Mouse (Mus musculus): ENCODE measurements around the gene Spns3. TPM values are rescaled to one million over a fixed set of nuclear protein-coding genes. Genes with fewer than 3 reads are reported as not detected.

The Spns3 gene
- polyA plus RNA-seq, 1 experiment, result 0.15 TPM

DNA sequence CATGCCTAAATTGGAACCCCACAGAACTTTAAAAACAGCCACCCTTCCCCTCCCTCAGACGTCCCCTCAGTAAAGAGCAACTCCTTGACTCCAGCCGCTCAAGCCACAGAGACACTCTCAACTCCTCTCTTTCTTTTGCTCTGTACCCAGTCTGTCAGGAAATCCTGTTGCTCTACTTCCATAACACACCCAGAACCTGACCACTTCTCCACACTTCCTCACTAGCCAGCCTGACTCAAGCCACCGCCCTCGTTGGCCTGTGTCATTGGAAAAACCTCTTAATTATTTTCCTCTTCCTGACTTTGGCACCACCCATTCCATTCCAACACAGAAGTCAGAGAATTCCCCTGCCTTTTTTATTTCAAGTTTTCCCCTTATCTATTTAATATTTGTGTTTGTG lies 31.1 kb downstream of the Spns3 start:
- Histone ChIP-seq H3K36me3 (ENCODE audit: control insufficient read depth, insufficient read depth, low read length, poor library complexity, severe bottlenecking) (no peaks in the 10 kb centered on the region), H3K4me1 (ENCODE audit: control insufficient read depth, insufficient read depth, low read length) (no peaks in the 10 kb centered on the region), H3K27me3 (ENCODE audit: control insufficient read depth, insufficient read depth, low read length, poor library complexity, severe bottlenecking) (no peaks in the 10 kb centered on the region), H3K9ac (ENCODE audit: low read depth, poor library complexity, severe bottlenecking) (no peak overlapping the region), H3K9me3 (replicated peaks; ENCODE audit: control insufficient read depth, insufficient read depth, low read length, poor library complexity, severe bottlenecking) (no peaks in the 10 kb centered on the region), H3K27ac (ENCODE audit: insufficient read depth, low read length) (no peak overlapping the region), H3K4me3 (ENCODE audit: low read depth, low read length) (no peak overlapping the region)
- no peak for TF ChIP-seq CTCF (IDR thresholded peaks at IDR 0.05; ENCODE audit: low read depth, low read length)
- TF ChIP-seq POLR2A (IDR thresholded peaks at IDR 0.05; ENCODE audit: insufficient read depth, low read length), result no peak
- no peak for TF ChIP-seq EP300 (IDR thresholded peaks at IDR 0.05; ENCODE audit: insufficient read depth, low read depth, low read length)

DNA sequence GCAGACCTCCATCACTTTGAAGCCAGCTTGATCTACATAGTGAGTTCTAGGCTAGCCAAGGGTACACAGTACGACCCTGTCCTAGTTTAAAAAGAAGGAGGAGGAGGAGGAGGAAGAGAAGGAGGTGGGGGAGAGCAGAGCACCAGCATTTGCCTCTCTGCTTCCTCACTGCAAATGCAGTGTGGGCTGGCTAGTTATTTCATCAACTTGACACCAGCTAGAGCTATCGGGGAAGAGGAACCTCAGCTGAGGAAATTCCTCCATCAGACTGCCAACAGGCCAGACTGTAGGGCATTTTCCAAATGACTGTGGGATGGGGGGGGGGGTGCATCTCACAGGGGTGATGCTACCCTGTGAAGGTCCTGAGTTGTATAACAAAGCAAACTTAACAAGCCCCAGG lies 31.9 kb downstream of the Spns3 start:
- no peak for TF ChIP-seq POLR2A (IDR thresholded peaks at IDR 0.05; ENCODE audit: insufficient read depth, low read length)
- TF ChIP-seq EP300 (IDR thresholded peaks at IDR 0.05; ENCODE audit: insufficient read depth, low read depth, low read length), result no peak
- Histone ChIP-seq H3K27me3 (ENCODE audit: control insufficient read depth, insufficient read depth, low read length, poor library complexity, severe bottlenecking) (no peaks in the 10 kb centered on the region), H3K4me1 (ENCODE audit: control insufficient read depth, insufficient read depth, low read length) (no peaks in the 10 kb centered on the region), H3K9me3 (replicated peaks; ENCODE audit: control insufficient read depth, insufficient read depth, low read length, poor library complexity, severe bottlenecking) (no peaks in the 10 kb centered on the region), H3K36me3 (ENCODE audit: control insufficient read depth, insufficient read depth, low read length, poor library complexity, severe bottlenecking) (no peaks in the 10 kb centered on the region), H3K4me3 (ENCODE audit: low read depth, low read length) (no peak overlapping the region), H3K27ac (ENCODE audit: insufficient read depth, low read length) (no peak overlapping the region), H3K9ac (ENCODE audit: low read depth, poor library complexity, severe bottlenecking) (no peak overlapping the region)

GRCm38 (mm10) chr11:72514967-72515366 lies 35.3 kb downstream of the Spns3 start:
- no peaks in the 10 kb centered on the region for H3K4me1 ChIP-seq (ENCODE audit: control insufficient read depth, insufficient read depth, low read length)
- no peak overlapping the region for H3K4me3 ChIP-seq (ENCODE audit: low read depth, low read length)
- H3K27ac ChIP-seq (ENCODE audit: insufficient read depth, low read length), result no peak overlapping the region
- no peak overlapping the region for H3K9ac ChIP-seq (ENCODE audit: low read depth, poor library complexity, severe bottlenecking)
- no peaks in the 10 kb centered on the region for H3K9me3 ChIP-seq (replicated peaks; ENCODE audit: control insufficient read depth, insufficient read depth, low read length, poor library complexity, severe bottlenecking)
- no peaks in the 10 kb centered on the region for H3K36me3 ChIP-seq (ENCODE audit: control insufficient read depth, insufficient read depth, low read length, poor library complexity, severe bottlenecking)
- H3K27me3 ChIP-seq (ENCODE audit: control insufficient read depth, insufficient read depth, low read length, poor library complexity, severe bottlenecking), result no peaks in the 10 kb centered on the region
- TF ChIP-seq CTCF (IDR thresholded peaks at IDR 0.05; ENCODE audit: low read depth, low read length) (no peak), EP300 (IDR thresholded peaks at IDR 0.05; ENCODE audit: insufficient read depth, low read depth, low read length) (no peak), POLR2A (IDR thresholded peaks at IDR 0.05; ENCODE audit: insufficient read depth, low read length) (no peak)

GRCm38 (mm10) chr11:72508651-72509050 lies 41.7 kb downstream of the Spns3 start:
- Histone ChIP-seq H3K9ac (ENCODE audit: low read depth, poor library complexity, severe bottlenecking) (no peak overlapping the region), H3K4me1 (ENCODE audit: control insufficient read depth, insufficient read depth, low read length) (no peaks in the 10 kb centered on the region), H3K27ac (ENCODE audit: insufficient read depth, low read length) (no peak overlapping the region), H3K9me3 (replicated peaks; ENCODE audit: control insufficient read depth, insufficient read depth, low read length, poor library complexity, severe bottlenecking) (no peaks in the 10 kb centered on the region), H3K4me3 (ENCODE audit: low read depth, low read length) (no peak overlapping the region), H3K36me3 (ENCODE audit: control insufficient read depth, insufficient read depth, low read length, poor library complexity, severe bottlenecking) (no peaks in the 10 kb centered on the region), H3K27me3 (ENCODE audit: control insufficient read depth, insufficient read depth, low read length, poor library complexity, severe bottlenecking) (no peaks in the 10 kb centered on the region)
- TF ChIP-seq CTCF (IDR thresholded peaks at IDR 0.05; ENCODE audit: low read depth, low read length) (no peak), EP300 (IDR thresholded peaks at IDR 0.05; ENCODE audit: insufficient read depth, low read depth, low read length) (no peak), POLR2A (IDR thresholded peaks at IDR 0.05; ENCODE audit: insufficient read depth, low read length) (no peak)

GRCm38 (mm10) chr11:72507651-72508050 lies 42.7 kb downstream of the Spns3 start:
- TF ChIP-seq EP300 (IDR thresholded peaks at IDR 0.05; ENCODE audit: insufficient read depth, low read depth, low read length), result no peak
- no peak overlapping the region for H3K9ac ChIP-seq (ENCODE audit: low read depth, poor library complexity, severe bottlenecking)
- no peaks in the 10 kb centered on the region for H3K9me3 ChIP-seq (replicated peaks; ENCODE audit: control insufficient read depth, insufficient read depth, low read length, poor library complexity, severe bottlenecking)
- H3K36me3 ChIP-seq (ENCODE audit: control insufficient read depth, insufficient read depth, low read length, poor library complexity, severe bottlenecking), result no peaks in the 10 kb centered on the region
- no peak overlapping the region for H3K27ac ChIP-seq (ENCODE audit: insufficient read depth, low read length)
- no peak overlapping the region for H3K4me3 ChIP-seq (ENCODE audit: low read depth, low read length)
- H3K4me1 ChIP-seq (ENCODE audit: control insufficient read depth, insufficient read depth, low read length), result no peaks in the 10 kb centered on the region
- no peaks in the 10 kb centered on the region for H3K27me3 ChIP-seq (ENCODE audit: control insufficient read depth, insufficient read depth, low read length, poor library complexity, severe bottlenecking)

DNA sequence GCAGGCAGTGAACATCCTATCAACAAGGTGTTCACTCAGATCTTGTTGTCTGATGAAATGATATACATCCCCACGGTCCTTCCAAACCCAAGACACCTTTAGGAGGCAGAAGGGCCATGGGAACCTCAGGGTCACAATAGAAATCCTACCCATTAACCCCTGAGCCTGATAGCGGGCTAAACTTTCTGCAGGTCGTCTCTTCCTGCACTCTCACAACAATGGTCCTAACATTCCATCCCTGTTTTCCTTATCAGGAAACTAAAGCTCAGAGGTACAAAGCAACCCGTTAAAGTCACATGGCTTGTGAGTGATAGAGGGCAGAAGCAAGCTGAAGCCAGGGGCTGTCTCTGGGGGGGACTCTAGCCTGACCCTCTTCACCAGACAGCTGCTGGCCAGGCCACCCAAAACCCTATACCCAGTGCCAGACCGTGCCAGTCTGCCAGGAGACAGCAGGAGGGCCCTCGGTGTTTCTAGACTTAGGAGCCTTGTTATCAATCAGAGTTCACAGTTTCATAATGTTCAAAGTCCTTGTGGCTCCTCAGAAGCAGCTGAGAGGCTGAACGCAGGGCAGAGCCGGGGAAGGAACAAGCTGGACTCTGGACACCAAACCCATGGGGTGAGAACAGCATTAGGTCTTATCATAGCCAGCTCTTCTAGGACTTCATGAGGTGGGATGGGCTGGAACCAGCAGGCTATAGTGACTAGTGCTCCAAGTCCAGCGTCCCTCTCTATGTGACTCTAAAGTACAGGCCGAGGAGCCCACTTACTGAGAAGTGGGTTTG lies 46.1 kb downstream of the Spns3 start:
- Histone ChIP-seq H3K4me1 (ENCODE audit: control insufficient read depth, insufficient read depth, low read length) (no peaks in the 10 kb centered on the region), H3K4me3 (ENCODE audit: low read depth, low read length) (no peak overlapping the region), H3K27me3 (ENCODE audit: control insufficient read depth, insufficient read depth, low read length, poor library complexity, severe bottlenecking) (no peaks in the 10 kb centered on the region), H3K27ac (ENCODE audit: insufficient read depth, low read length) (no peak overlapping the region), H3K36me3 (ENCODE audit: control insufficient read depth, insufficient read depth, low read length, poor library complexity, severe bottlenecking) (no peaks in the 10 kb centered on the region), H3K9me3 (replicated peaks; ENCODE audit: control insufficient read depth, insufficient read depth, low read length, poor library complexity, severe bottlenecking) (no peaks in the 10 kb centered on the region), H3K9ac (ENCODE audit: low read depth, poor library complexity, severe bottlenecking) (no peak overlapping the region)
- no peak for TF ChIP-seq CTCF (IDR thresholded peaks at IDR 0.05; ENCODE audit: low read depth, low read length)
- no peak for TF ChIP-seq EP300 (IDR thresholded peaks at IDR 0.05; ENCODE audit: insufficient read depth, low read depth, low read length)
- TF ChIP-seq POLR2A (IDR thresholded peaks at IDR 0.05; ENCODE audit: insufficient read depth, low read length), result no peak

All from ES-Bruce4 (cell line).